Mouse (Mus musculus) embryonic facial prominence, embryonic 11.5 days (tissue): Measurements from ENCODE around the gene Pld3. TPM values are rescaled to one million over a fixed set of nuclear protein-coding genes. Genes with fewer than 3 reads are reported as not detected.

ENCODE experiments used
- ATAC-seq: fragments of 200-750 bp; cut with Nextera tagmentation; replicated peaks from 2 replicates; pipeline ENCODE4 v1.8.0; 2017; ENCODE audit warnings: low read depth; ENCODE audit not compliant: insufficient number of reproducible peaks, low FRiP score, low TSS enrichment
- DNase-seq: peaks from one replicate; pipeline ENCODE4 v3.0.0-alpha.2; 2015; ENCODE audit warnings: low spot score
- H3K27ac ChIP-seq: fragments of 300-500 bp; sonication (generic); replicated peaks from 2 replicates; pipeline ENCODE4 v1.5.1; 2014; ENCODE audit warnings: mild to moderate bottlenecking, low read depth, low read length, control low read depth
- H3K27me3 ChIP-seq: fragments of 300-500 bp; sonication (generic); 2 replicates; pipeline ENCODE4 v1.6.1; 2014; ENCODE audit warnings: mild to moderate bottlenecking, low read length, moderate library complexity, mixed read lengths; ENCODE audit not compliant: control insufficient read depth, insufficient read depth
- H3K36me3 ChIP-seq: fragments of 300-500 bp; sonication (generic); replicated peaks from 2 replicates; pipeline ENCODE4 v1.6.1; 2014; ENCODE audit warnings: low read depth, mild to moderate bottlenecking, low read length, moderate library complexity, mixed read lengths; ENCODE audit not compliant: control insufficient read depth, insufficient read depth
- H3K4me1 ChIP-seq: fragments of 300-500 bp; sonication (generic); 2 replicates; pipeline ENCODE4 v1.6.1; 2014; ENCODE audit warnings: low read length, mixed read lengths; ENCODE audit not compliant: control insufficient read depth, insufficient read depth
- H3K4me2 ChIP-seq: fragments of 300-500 bp; sonication (generic); 2 replicates; pipeline ENCODE4 v1.6.1; 2014; ENCODE audit warnings: low read depth, mild to moderate bottlenecking, control low read depth, low read length, moderate library complexity
- H3K4me3 ChIP-seq: fragments of 300-500 bp; sonication (generic); 2 replicates; pipeline ENCODE4 v1.5.1; 2014; ENCODE audit warnings: low read depth, low read length, control low read depth
- H3K9ac ChIP-seq: fragments of 300-500 bp; sonication (generic); replicated peaks from 2 replicates; pipeline ENCODE4 v1.6.1; 2014; ENCODE audit warnings: mild to moderate bottlenecking, control low read depth, low read length
- H3K9me3 ChIP-seq: fragments of 300-500 bp; sonication (generic); replicated peaks from 2 replicates; pipeline ENCODE4 v1.6.1; 2016; ENCODE audit warnings: mild to moderate bottlenecking, low read length, inconsistent platforms, mixed read lengths; ENCODE audit not compliant: control insufficient read depth
- WGBS: fragments of 180-500 bp; shearing (Covaris S2); extraction: QIAGEN DNeasy Blood & Tissue Kit; methylation state at CpG from one replicate; pipeline ENCODE4 v1.1.7; 2014; 5-methylcytosine and 5-hydroxymethylcytosine counted together
- polyA plus RNA-seq: library from polyadenylated mRNA; unstranded; fragments of >200 nt; fragmentation: Nextera tagmentation; extraction: Ambion mirVana; gene quantifications from 2 replicates; pipeline ENCODE4 v1.2.1, GENCODE M21; 2014

The Pld3 gene
- polyA plus RNA-seq, 1 experiment from 2014 or later: 57.1 TPM

GRCm38 (mm10) chr7:27540521-27540920 is 12.5 kb downstream of the Pld3 start:
- no peak for ATAC-seq

GRCm38 (mm10) chr7:27538797-27539196 is 14.2 kb downstream of the Pld3 start:
- H3K27me3 ChIP-seq: no peaks in the 10 kb centered on the region
- H3K4me1 ChIP-seq: no peaks in the 10 kb centered on the region
- no peak for DNase-seq
- H3K27ac ChIP-seq: no peak overlapping the region
- no peak for ATAC-seq
- no peaks in the 10 kb centered on the region for H3K36me3 ChIP-seq
- no peak overlapping the region for H3K4me2 ChIP-seq
- H3K9me3 ChIP-seq: no peaks in the 10 kb centered on the region
- H3K4me3 ChIP-seq: no peak overlapping the region
- H3K9ac ChIP-seq: no peak overlapping the region
- WGBS: 89% methylated on average over 2 of the region's 2 CpGs

More at GRCm38 (mm10) chr7:27540521-27540920, 12.5 kb downstream of the Pld3 start:
- Histone ChIP-seq H3K9ac (no peak overlapping the region), H3K4me1 (no peaks in the 10 kb centered on the region), H3K4me3 (no peak overlapping the region), H3K27me3 (no peaks in the 10 kb centered on the region), H3K36me3 (no peaks in the 10 kb centered on the region), H3K9me3 (no peaks in the 10 kb centered on the region), H3K4me2 (no peak overlapping the region), H3K27ac (no peak overlapping the region)
- DNase-seq: no peak
- whole genome bisulfite sequencing: 81% methylated on average over 2 of the region's 2 CpGs

GRCm38 (mm10) chr7:27537998-27538397 is 15.0 kb downstream of the Pld3 start:
- DNase-seq (no peak), ATAC-seq (no peak)
- H3K27ac ChIP-seq: no peak overlapping the region
- H3K4me1 ChIP-seq: no peaks in the 10 kb centered on the region
- no peak overlapping the region for H3K9ac ChIP-seq
- 87% methylated on average over 8 of the region's 8 CpGs for WGBS
- no peaks in the 10 kb centered on the region for H3K36me3 ChIP-seq
- no peaks in the 10 kb centered on the region for H3K9me3 ChIP-seq
- no peaks in the 10 kb centered on the region for H3K27me3 ChIP-seq
- H3K4me2 ChIP-seq: no peak overlapping the region
- H3K4me3 ChIP-seq: no peak overlapping the region

GRCm38 (mm10) chr7:27536618-27537017 is 16.4 kb downstream of the Pld3 start:
- Histone ChIP-seq H3K9ac (no peak overlapping the region), H3K9me3 (no peaks in the 10 kb centered on the region), H3K27ac (no peak overlapping the region), H3K4me3 (no peak overlapping the region), H3K36me3 (no peaks in the 10 kb centered on the region), H3K4me1 (no peaks in the 10 kb centered on the region), H3K4me2 (no peak overlapping the region), H3K27me3 (no peaks in the 10 kb centered on the region)
- 85% methylated on average over 6 of the region's 6 CpGs for WGBS
- DNase-seq (no peak), ATAC-seq (no peak)

- no peaks in the 10 kb centered on the region for H3K9me3 ChIP-seq
- H3K36me3 ChIP-seq: no peaks in the 10 kb centered on the region
- 77% methylated on average over 2 of the region's 2 CpGs for WGBS
- H3K4me3 ChIP-seq: no peak overlapping the region
- no peaks in the 10 kb centered on the region for H3K4me1 ChIP-seq
- H3K9ac ChIP-seq: no peak overlapping the region
- H3K27ac ChIP-seq: no peak overlapping the region
- H3K27me3 ChIP-seq: no peaks in the 10 kb centered on the region
- no peak for ATAC-seq
- no peak for DNase-seq
- no peak overlapping the region for H3K4me2 ChIP-seq
Observed at GRCm38 (mm10) chr7:27535386-27535785, 17.6 kb downstream of the Pld3 start.

- no peak overlapping the region for H3K4me2 ChIP-seq
Observed at GRCm38 (mm10) chr7:27532480-27533050, 20.5 kb downstream of the Pld3 start.

GRCm38 (mm10) chr7:27531707-27532106 is 21.3 kb downstream of the Pld3 start:
- no peak for ATAC-seq
- WGBS: 91% methylated on average over 9 of the region's 10 CpGs
- no peaks in the 10 kb centered on the region for H3K36me3 ChIP-seq
- no peaks in the 10 kb centered on the region for H3K4me1 ChIP-seq
- no peak overlapping the region for H3K4me3 ChIP-seq
- H3K27ac ChIP-seq: no peak overlapping the region
- H3K9me3 ChIP-seq: no peaks in the 10 kb centered on the region
- no peaks in the 10 kb centered on the region for H3K27me3 ChIP-seq
- H3K9ac ChIP-seq: no peak overlapping the region
- H3K4me2 ChIP-seq: no peak overlapping the region
- no peak for DNase-seq

More at GRCm38 (mm10) chr7:27532480-27533050, 20.5 kb downstream of the Pld3 start:
- Histone ChIP-seq H3K27me3 (no peaks in the 10 kb centered on the region), H3K27ac (no peak overlapping the region), H3K36me3 (no peaks in the 10 kb centered on the region), H3K9ac (no peak overlapping the region), H3K4me1 (no peaks in the 10 kb centered on the region), H3K9me3 (no peaks in the 10 kb centered on the region), H3K4me3 (no peak overlapping the region)
- 90% methylated on average over 9 of the region's 9 CpGs for WGBS
- ATAC-seq (no peak), DNase-seq (no peak)

GRCm38 (mm10) chr7:27530937-27531336 is 22.1 kb downstream of the Pld3 start:
- Histone ChIP-seq H3K36me3 (no peaks in the 10 kb centered on the region), H3K4me2 (no peak overlapping the region), H3K4me3 (no peak overlapping the region), H3K27ac (no peak overlapping the region), H3K4me1 (no peaks in the 10 kb centered on the region), H3K9ac (no peak overlapping the region), H3K9me3 (no peaks in the 10 kb centered on the region), H3K27me3 (no peaks in the 10 kb centered on the region)
- 75% methylated on average over 3 of the region's 3 CpGs for WGBS
- DNase-seq (no peak), ATAC-seq (no peak)
